10 mouse cellular contexts compared by ENCODE assay signal in the genomic region with DNA sequence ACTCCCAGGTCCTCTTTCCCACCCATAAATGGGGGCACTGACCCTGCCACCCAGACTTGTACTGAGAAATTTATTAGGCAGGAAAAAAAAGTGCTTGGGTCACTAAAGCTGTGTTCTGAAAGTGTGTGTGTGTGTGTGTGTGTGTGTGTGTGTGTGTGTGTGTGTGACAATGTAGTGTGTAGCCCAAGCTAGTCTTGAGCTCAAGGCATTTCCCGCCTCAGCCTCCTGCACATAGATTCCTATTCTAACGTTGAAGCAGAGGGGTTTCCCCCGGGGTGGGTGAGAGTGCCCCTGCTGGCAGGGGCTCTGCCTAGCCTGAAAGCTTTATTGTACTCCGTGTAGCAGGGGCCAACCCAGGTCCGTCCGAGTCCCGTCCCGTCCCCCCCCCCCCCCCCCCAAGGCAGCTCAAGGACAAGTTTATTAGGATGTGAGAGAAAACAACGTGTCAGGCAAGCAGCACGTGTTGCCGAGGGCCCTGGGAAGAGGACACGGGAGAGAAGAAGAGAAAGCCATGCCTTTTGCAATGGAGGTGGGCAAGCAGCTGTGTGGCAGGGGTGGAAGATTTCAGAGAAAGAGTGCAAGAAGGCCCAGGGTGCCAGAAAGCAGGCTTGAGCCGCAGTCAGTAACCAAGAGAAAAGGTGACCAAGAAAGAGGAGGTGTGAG. TPM values are rescaled to one million over a fixed set of nuclear protein-coding genes. Genes with fewer than 3 reads are reported as not detected.
DNase-seq lines count a peak whose midpoint lies in the region; ATAC-seq and TF ChIP-seq lines count a peak whose summit lies in the region.
"Had no signal": no experiment of that assay in that cellular context is flagged by ENCODE, and none has a peak within 500 bp of the region (broad histone marks: within the 10 kb centered on the region; RNA-seq: fewer than 3 reads in every experiment).

No protein-coding gene starts in this region.

- H3K27me3 ChIP-seq in liver, embryonic 11.5 days (replicated peaks; ENCODE audit: control insufficient read depth, insufficient read depth, low read length): peaks cover 55% of the 10 kb centered on the region
- H3K27me3 ChIP-seq in liver, embryonic 12.5 days (replicated peaks): peaks cover 83% of the 10 kb centered on the region
- no peaks in the 10 kb centered on the region for H3K27me3 ChIP-seq in ES-Bruce4 (ENCODE audit: control insufficient read depth, insufficient read depth, low read length, poor library complexity, severe bottlenecking)
- peaks cover 54% of the 10 kb centered on the region for H3K27me3 ChIP-seq in limb, embryonic 13.5 days

- no peak for ATAC-seq in liver, embryonic 11.5 days (replicated peaks; ENCODE audit: low FRiP score)
- ATAC-seq in liver, embryonic 12.5 days: no peak
- ATAC-seq in limb, embryonic 13.5 days (ENCODE audit: low FRiP score, low read depth): no peak
- ATAC-seq in frontal cortex, adult (ENCODE audit: low TSS enrichment): no peak

- 14% methylated on average over 13 of the region's 13 CpGs for WGBS in liver, embryonic 11.5 days
- WGBS in liver, embryonic 12.5 days (ENCODE audit: insufficient replicate concordance): 14% methylated on average over 13 of the region's 13 CpGs
- 36% methylated on average over 13 of the region's 13 CpGs for WGBS in bone marrow, adult 2 months
- 14% methylated on average over 13 of the region's 13 CpGs for WGBS in limb, embryonic 13.5 days

- H3K9me3 ChIP-seq in liver, embryonic 11.5 days (ENCODE audit: control insufficient read depth, low read length): no peaks in the 10 kb centered on the region
- H3K9me3 ChIP-seq in liver, embryonic 12.5 days (replicated peaks): no peaks in the 10 kb centered on the region
- no peaks in the 10 kb centered on the region for H3K9me3 ChIP-seq in ES-Bruce4 (replicated peaks; ENCODE audit: control insufficient read depth, insufficient read depth, low read length, poor library complexity, severe bottlenecking)
- no peaks in the 10 kb centered on the region for H3K9me3 ChIP-seq in limb, embryonic 13.5 days

- no peak for TF ChIP-seq EP300 in ES-Bruce4 (IDR thresholded peaks at IDR 0.05; ENCODE audit: insufficient read depth, low read depth, low read length)

- H3K4me1 ChIP-seq in liver, embryonic 11.5 days (replicated peaks; ENCODE audit: control insufficient read depth, insufficient read depth, low read length): peaks cover 7% of the 10 kb centered on the region; the same call in 1 of the 2 replicates
- H3K4me1 ChIP-seq in liver, embryonic 12.5 days: peaks cover 14% of the 10 kb centered on the region
- H3K4me1 ChIP-seq in ES-Bruce4 (ENCODE audit: control insufficient read depth, insufficient read depth, low read length): peaks cover 3% of the 10 kb centered on the region
- H3K4me1 ChIP-seq in bone marrow, adult 2 months (ENCODE audit: control insufficient read depth, insufficient read depth, low read length): no peaks in the 10 kb centered on the region
- H3K4me1 ChIP-seq in limb, embryonic 13.5 days: peaks cover 29% of the 10 kb centered on the region

- peak; percentile 42 for TF ChIP-seq CTCF in ES-Bruce4 (IDR thresholded peaks at IDR 0.05; ENCODE audit: low read depth, low read length)
- peak; percentile 13; the same call in 1 of the 2 replicates for TF ChIP-seq CTCF in bone marrow, adult 2 months (IDR thresholded peaks at IDR 0.05; ENCODE audit: control insufficient read depth, insufficient read depth, low read length)

- no peak overlapping the region for H3K27ac ChIP-seq in liver, embryonic 11.5 days (ENCODE audit: low read depth, low read length)
- H3K27ac ChIP-seq in liver, embryonic 12.5 days: no peak overlapping the region
- peak overlapping the region; percentile 62 for H3K27ac ChIP-seq in ES-Bruce4 (ENCODE audit: insufficient read depth, low read length)
- H3K27ac ChIP-seq in bone marrow, adult 2 months (ENCODE audit: control insufficient read depth, insufficient read depth, low read depth, low read length, poor library complexity): no peak overlapping the region
- no peak overlapping the region for H3K27ac ChIP-seq in limb, embryonic 13.5 days

- no peak for DNase-seq in liver, embryonic 11.5 days (ENCODE audit: low spot score)
- DNase-seq in cerebellum, postnatal 36 days: no peak
- no peak for DNase-seq in spleen, postnatal 14 days (ENCODE audit: low spot score in 2 of 2)
- DNase-seq: gastrocnemius, postnatal 25 days; layer of hippocampus, postnatal 36 days had no signal

- TF ChIP-seq POLR2A in ES-Bruce4 (IDR thresholded peaks at IDR 0.05; ENCODE audit: insufficient read depth, low read length): no peak
- no peak for TF ChIP-seq POLR2A in bone marrow, adult 2 months (IDR thresholded peaks at IDR 0.05; ENCODE audit: borderline replicate concordance, control insufficient read depth, low read depth, low read length)

- no peak overlapping the region for H3K9ac ChIP-seq in liver, embryonic 11.5 days (ENCODE audit: low read depth, low read length)
- no peak overlapping the region for H3K9ac ChIP-seq in liver, embryonic 12.5 days
- peak overlapping the region; percentile 97 for H3K9ac ChIP-seq in ES-Bruce4 (ENCODE audit: low read depth, poor library complexity, severe bottlenecking)
- H3K9ac ChIP-seq in limb, embryonic 13.5 days: no peak overlapping the region

- H3K4me2 ChIP-seq in liver, embryonic 11.5 days: peak overlapping the region; percentile 81; the same call in 1 of the 2 replicates
- H3K4me2 ChIP-seq in liver, embryonic 12.5 days: no peak overlapping the region
- peak overlapping the region; percentile 96 for H3K4me2 ChIP-seq in limb, embryonic 13.5 days (replicated peaks)

- H3K4me3 ChIP-seq in liver, embryonic 11.5 days (ENCODE audit: low read depth, low read length): no peak overlapping the region
- H3K4me3 ChIP-seq in liver, embryonic 12.5 days: no peak overlapping the region
- H3K4me3 ChIP-seq in ES-Bruce4 (ENCODE audit: low read depth, low read length): peak overlapping the region; percentile 72
- H3K4me3 ChIP-seq in bone marrow, adult 2 months (replicated peaks; ENCODE audit: control insufficient read depth, low read depth, low read length): no peak overlapping the region
- peak overlapping the region; percentile 50 for H3K4me3 ChIP-seq in limb, embryonic 13.5 days

- H3K36me3 ChIP-seq in liver, embryonic 11.5 days (ENCODE audit: control insufficient read depth, insufficient read depth, low read length): no peaks in the 10 kb centered on the region
- H3K36me3 ChIP-seq in liver, embryonic 12.5 days: no peaks in the 10 kb centered on the region
- H3K36me3 ChIP-seq in ES-Bruce4 (ENCODE audit: control insufficient read depth, insufficient read depth, low read length, poor library complexity, severe bottlenecking): peaks cover 20% of the 10 kb centered on the region
- no peaks in the 10 kb centered on the region for H3K36me3 ChIP-seq in limb, embryonic 13.5 days

RNA-seq across cellular contexts. Expression of a gene that starts 37.5 kb away (rescaled TPM):
- 0.29 and 0.31 TPM in 2 replicates for polyA plus RNA-seq in liver, embryonic 11.5 days (2014; fragmentation: Nextera tagmentation; extraction: Ambion mirVana)
- polyA plus RNA-seq in liver, embryonic 12.5 days (2016; fragmentation: Nextera tagmentation; extraction: Ambion mirVana): 0.18 and 0.37 TPM in 2 replicates
- 2.2 and 2.7 TPM in 2 replicates for polyA plus RNA-seq in ES-Bruce4 (2011; ENCODE audit: insufficient read depth, insufficient read length, low read depth, missing spikeins)
- 1.6 and 2.0 TPM in 2 replicates for polyA plus RNA-seq in bone marrow, adult 2 months (2011; ENCODE audit: insufficient read depth, insufficient read length, low replicate concordance, missing spikeins)
- polyA plus RNA-seq in limb, embryonic 13.5 days (2015; fragmentation: Nextera tagmentation; extraction: Ambion mirVana): 1.2 TPM in 2 replicates

RNA-seq across cellular contexts. Expression of a gene that starts 40.9 kb away (rescaled TPM):
- 9.4 and 9.8 TPM in 2 replicates for polyA plus RNA-seq in liver, embryonic 11.5 days (2014; fragmentation: Nextera tagmentation; extraction: Ambion mirVana)
- polyA plus RNA-seq in liver, embryonic 12.5 days (2016; fragmentation: Nextera tagmentation; extraction: Ambion mirVana): 8.8 and 9.0 TPM in 2 replicates
- 13.7 and 15.0 TPM in 2 replicates for polyA plus RNA-seq in ES-Bruce4 (2011; ENCODE audit: insufficient read depth, insufficient read length, low read depth, missing spikeins)
- 1.4 and 7.2 TPM in 2 replicates for polyA plus RNA-seq in bone marrow, adult 2 months (2011; ENCODE audit: insufficient read depth, insufficient read length, low replicate concordance, missing spikeins)
- polyA plus RNA-seq in limb, embryonic 13.5 days (2015; fragmentation: Nextera tagmentation; extraction: Ambion mirVana): 11.1 and 11.2 TPM in 2 replicates

Comparison
In these comparisons a context has a peak if more than half of its experiments do, and no peak if none do; other contexts are left out.
1. H3K4me3 ChIP-seq: peak in ES-Bruce4 (single experiment) and limb, embryonic 13.5 days (single experiment); none in liver, embryonic 11.5 days (single experiment), liver, embryonic 12.5 days (single experiment) and bone marrow, adult 2 months (single experiment).